Mouse (Mus musculus): Measurements from ENCODE around the gene Clic5.

The Clic5 gene

GRCm38 (mm10) chr17:44261594-44262202 is 73.3 kb downstream of the Clic5 start:
- no peak for DNase-seq (ENCODE audit: low read depth in 1 of 2, low spot score in 2 of 2)

GRCm38 (mm10) chr17:44270043-44270442 is 81.7 kb downstream of the Clic5 start:
- DNase-seq (ENCODE audit: low read depth in 1 of 2, low spot score in 2 of 2) = no peak

DNA sequence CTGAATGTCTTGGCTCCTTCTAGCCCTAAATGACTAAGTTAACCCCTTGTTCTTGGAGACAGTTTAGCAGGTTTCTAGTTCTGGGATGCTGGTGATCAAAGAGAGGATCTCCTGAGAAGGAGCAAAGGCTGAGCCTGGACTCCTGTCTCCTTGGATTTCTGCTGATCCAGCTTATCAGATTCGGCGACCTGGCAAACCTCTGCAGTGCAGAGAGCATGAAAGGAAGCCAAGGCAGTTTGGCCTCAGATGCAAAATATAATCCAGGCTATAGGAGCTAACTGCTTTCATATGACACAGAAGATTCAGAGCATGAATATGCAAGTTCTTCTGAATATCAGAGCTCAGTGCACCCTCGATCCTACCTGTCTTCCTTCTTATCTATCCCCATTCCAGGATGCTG is 83.0 kb downstream of the Clic5 start:
- no peak for DNase-seq (ENCODE audit: low read depth in 1 of 2, low spot score in 2 of 2)

GRCm38 (mm10) chr17:44274804-44275203 is 86.4 kb downstream of the Clic5 start:
- DNase-seq (ENCODE audit: low read depth in 1 of 2, low spot score in 2 of 2) = no peak

DNA sequence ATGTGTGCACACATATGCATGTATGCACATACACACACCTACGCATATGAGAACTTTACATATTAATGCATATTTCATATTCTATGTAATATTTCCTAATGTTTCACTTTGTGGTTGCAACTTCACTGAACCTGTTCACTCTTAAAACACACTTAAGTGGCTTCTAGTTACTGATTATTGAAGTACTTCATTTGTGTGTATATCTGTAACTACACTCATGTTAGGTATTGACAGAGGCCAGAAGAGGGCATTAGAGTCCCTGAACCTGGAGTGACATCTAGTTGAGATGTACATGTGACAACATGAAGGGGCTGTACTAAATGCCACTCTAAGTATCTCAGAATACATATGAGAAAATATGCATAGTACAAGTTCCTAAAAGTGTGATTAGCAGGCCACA is 99.9 kb downstream of the Clic5 start:
- DNase-seq (ENCODE audit: low read depth in 1 of 2, low spot score in 2 of 2) = no peak

- no peak for DNase-seq (ENCODE audit: low read depth in 1 of 2, low spot score in 2 of 2)
These were observed 108.8 kb downstream of the Clic5 start for GRCm38 (mm10) chr17:44297221-44297620.

- no peak for DNase-seq (ENCODE audit: low read depth in 1 of 2, low spot score in 2 of 2)
These were observed 111.9 kb downstream of the Clic5 start for GRCm38 (mm10) chr17:44300236-44300635.

GRCm38 (mm10) chr17:44300723-44301122 is 112.3 kb downstream of the Clic5 start:
- DNase-seq (ENCODE audit: low read depth in 1 of 2, low spot score in 2 of 2) = no peak

GRCm38 (mm10) chr17:44301224-44301811 is 112.9 kb downstream of the Clic5 start:
- DNase-seq (ENCODE audit: low read depth in 1 of 2, low spot score in 2 of 2) = no peak

DNA sequence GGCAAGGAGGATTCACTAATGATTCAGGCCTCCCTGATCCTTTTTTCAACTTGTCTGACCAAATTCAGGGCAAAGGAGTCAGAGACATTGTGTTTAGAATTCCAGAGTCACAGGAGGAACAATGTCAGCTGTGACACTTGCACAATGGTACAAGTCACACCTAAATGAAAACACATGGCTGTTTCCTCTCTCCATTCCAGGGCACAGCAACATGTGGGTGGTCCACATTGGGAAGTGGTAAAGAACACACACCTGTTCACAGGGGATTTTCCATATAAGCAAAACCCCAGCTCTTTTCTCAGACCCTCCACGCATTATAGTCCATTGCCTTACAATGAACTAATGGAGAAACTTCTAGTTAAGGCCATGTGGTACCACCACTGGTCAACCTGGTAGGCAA is 115.7 kb downstream of the Clic5 start:
- no peak for DNase-seq (ENCODE audit: low read depth in 1 of 2, low spot score in 2 of 2)

DNA sequence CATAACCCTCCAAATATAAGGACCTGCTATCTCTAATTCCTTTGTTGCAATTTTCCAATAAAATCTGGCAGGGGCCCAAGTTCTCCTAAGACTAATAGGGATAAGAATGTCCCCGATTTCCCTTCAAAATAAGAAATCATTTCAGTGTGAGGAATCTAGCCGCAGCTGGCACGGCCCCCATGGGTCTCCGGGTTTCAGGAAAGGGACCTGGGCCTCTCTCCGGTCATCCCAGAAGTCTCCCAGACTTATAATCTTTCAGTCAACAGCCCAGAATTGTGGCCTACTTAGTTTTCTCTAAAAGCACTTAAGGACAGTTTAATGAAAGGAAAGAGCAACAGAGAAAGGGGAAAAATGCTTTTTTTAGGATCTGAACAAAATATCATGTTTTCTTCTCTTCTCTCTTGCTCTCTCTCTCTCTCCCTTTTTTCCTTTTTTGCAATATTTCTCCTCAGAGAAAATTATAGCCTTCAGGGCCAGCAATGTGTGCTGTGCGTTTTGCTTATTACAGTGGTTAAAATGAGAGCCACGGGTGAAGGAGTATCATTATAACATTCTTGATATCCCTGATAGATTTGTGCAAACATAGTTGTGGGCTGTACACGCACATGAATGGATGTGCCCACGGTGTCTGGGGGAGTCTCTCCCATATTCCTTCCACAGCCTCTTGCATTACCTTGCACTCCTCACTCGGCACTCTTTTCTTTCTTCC is 121.7 kb downstream of the Clic5 start:
- no peak for DNase-seq (ENCODE audit: low read depth in 1 of 2, low spot score in 2 of 2)

DNA sequence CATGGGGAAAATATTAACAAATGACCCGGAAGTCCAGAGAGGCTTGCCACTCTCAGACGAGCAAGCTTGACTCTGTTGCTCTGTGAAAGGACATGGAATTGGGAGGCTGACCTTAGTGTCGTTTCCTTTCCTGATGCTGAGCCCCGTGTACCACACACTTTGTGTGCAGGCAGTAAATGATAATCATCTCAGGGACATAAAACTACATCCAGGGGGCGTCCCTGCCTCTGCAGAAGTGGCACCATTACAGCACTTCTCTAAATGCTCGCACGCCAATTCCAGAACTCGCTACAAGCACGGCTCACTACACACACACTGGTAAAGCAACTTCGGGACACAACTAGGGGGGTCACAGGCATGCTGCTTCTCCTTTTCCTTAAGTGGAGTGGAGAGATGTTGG is 136.9 kb downstream of the Clic5 start:
- DNase-seq (ENCODE audit: low read depth in 1 of 2, low spot score in 2 of 2) = no peak

DNA sequence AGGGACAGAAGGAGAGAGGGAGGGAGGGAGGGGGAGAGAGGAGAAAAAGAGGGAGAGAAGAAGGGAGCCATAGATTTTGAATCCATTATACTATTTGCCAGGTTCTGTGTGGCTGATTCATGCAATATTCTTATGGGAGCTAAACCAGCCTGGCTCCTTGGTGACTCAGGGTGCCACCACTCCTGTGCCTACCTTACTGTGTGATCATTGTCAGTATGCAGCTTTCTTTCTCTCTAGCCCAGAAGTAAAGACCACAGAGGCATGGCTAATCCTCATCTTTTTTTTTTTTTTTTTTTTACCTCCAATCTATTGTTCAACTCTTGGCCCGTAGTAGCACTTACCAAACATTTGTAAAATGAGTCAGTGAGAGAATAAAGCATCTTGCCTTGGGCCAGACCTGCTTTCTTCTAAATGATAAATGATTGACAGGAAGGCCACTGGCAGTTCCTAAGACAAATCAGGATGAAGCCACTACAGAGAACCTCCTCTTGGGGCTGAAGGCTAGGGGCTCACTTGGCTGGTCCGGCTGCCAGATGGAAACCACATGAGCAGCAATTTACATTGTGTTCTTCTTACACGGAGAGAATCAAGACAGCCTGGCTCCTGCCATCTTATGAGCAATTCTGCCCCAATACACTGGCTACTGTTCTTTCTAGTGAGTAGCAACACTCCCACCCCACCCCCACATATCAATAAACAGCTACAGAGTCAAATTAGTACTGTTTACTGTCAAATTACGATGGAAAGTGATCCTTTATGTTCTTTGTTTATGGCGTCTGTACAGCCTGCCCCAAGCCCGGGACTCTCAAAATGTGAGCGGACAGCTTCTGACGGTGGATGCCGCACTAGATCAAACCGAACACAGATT is 139.1 kb downstream of the Clic5 start:
- no peak for DNase-seq (ENCODE audit: low read depth in 1 of 2, low spot score in 2 of 2)

DNA sequence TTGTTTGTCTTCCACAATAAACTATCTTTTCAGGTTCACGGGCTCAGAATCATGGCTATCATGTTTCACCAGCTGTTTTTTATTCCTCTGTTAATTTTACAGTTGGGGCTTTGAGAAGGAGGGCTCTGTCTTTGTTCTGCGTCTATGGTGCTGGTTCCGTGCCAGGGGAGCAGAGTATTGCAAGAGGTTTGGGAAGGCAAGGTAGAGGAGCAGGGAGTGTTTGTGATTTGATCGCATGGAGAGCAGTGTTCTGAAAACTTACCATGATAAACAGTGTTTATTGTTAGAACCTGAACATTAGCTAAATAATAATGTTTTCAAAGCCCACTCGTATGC is 139.7 kb downstream of the Clic5 start:
- no peak for DNase-seq (ENCODE audit: low read depth in 1 of 2, low spot score in 2 of 2)
